Mouse (Mus musculus) leukemia stem cell, adult 10-12 weeks (primary cell): ENCODE data around the gene Pet100. TPM values are rescaled to one million over a fixed set of nuclear protein-coding genes. Genes with fewer than 3 reads are reported as not detected.

ENCODE experiments used
- polyA plus RNA-seq: library from polyadenylated mRNA; stranded (reverse); fragments of >175 nt; gene quantifications from 2 replicates; pipeline ENCODE4 v1.2.3, GENCODE M21; 2012; ENCODE audit warnings: low replicate concordance

Gene Pet100
- polyA plus RNA-seq: 10.9 and 50.5 TPM in 2 replicates

GRCm38 (mm10) chr8:3621199-3621970 lies at the start of gene Pet100, which contains the start of gene Xab2:
TSS of gene Pet100 (plus strand) at chr8:3621548.
TSS of gene Xab2 (minus strand) at chr8:3621316.

GRCm38 (mm10) chr8:3586993-3587390 lies 34.4 kb upstream of the Pet100 start, which contains the start of gene Camsap3:
TSS of gene Camsap3 (plus strand) at chr8:3587293.

GRCm38 (mm10) chr8:3625445-3625844 lies 4.1 kb downstream of the Pet100 start, which contains the start of gene Pcp2:
TSS of gene Pcp2 (minus strand) at chr8:3625545.

GRCm38 (mm10) chr8:3630647-3631477 lies 9.5 kb downstream of the Pet100 start, which contains the start of gene Stxbp2:
TSS of gene Stxbp2 (plus strand) at chr8:3630955.

GRCm38 (mm10) chr8:3655526-3655925 lies 34.2 kb downstream of the Pet100 start, which contains the start of gene Retn:
TSS of gene Retn (plus strand) at chr8:3655770.

GRCm38 (mm10) chr8:3665507-3665906 lies 44.2 kb downstream of the Pet100 start, which contains the start of gene Mcemp1:
TSS of gene Mcemp1 (plus strand) at chr8:3665754.

GRCm38 (mm10) chr8:3671980-3672491 lies 50.7 kb downstream of the Pet100 start, which contains the start of gene Fcor:
TSS of gene Fcor (minus strand) at chr8:3672362.

Other genes starting within 250 kb of the Pet100 start
- gene Arhgef18, start 228.5 kb upstream of the Pet100 start, polyA plus RNA-seq: 28.5 and 65.0 TPM in 2 replicates
- gene Pex11g, start 153.9 kb upstream of the Pet100 start, polyA plus RNA-seq: 0.23 and 0.54 TPM in 2 replicates
- not detected in 2 replicates for gene Tex45, start 150.7 kb upstream of the Pet100 start, polyA plus RNA-seq
- gene Zfp358, start 128.4 kb upstream of the Pet100 start, polyA plus RNA-seq: 3.4 and 6.5 TPM in 2 replicates
- gene Mcoln1, start 121.1 kb upstream of the Pet100 start, polyA plus RNA-seq: 78.2 and 241 TPM in 2 replicates
- 21.4 and 33.0 TPM in 2 replicates for gene Pnpla6, start 106.2 kb upstream of the Pet100 start, polyA plus RNA-seq
- gene C330021F23Rik, start 53.6 kb upstream of the Pet100 start, polyA plus RNA-seq: 0.19 TPM in 1 of 2 replicates, not detected in the other
- gene Camsap3, start 34.3 kb upstream of the Pet100 start, polyA plus RNA-seq: 0.42 and 0.58 TPM in 2 replicates
- gene Xab2, start 232 bp upstream of the Pet100 start, polyA plus RNA-seq: 27.6 and 38.9 TPM in 2 replicates
- not detected in 2 replicates for gene Pcp2, start 4.0 kb downstream of the Pet100 start, polyA plus RNA-seq
- gene Stxbp2, start 9.4 kb downstream of the Pet100 start, polyA plus RNA-seq: 95.4 and 315 TPM in 2 replicates
- not detected in 2 replicates for gene Retn, start 34.2 kb downstream of the Pet100 start, polyA plus RNA-seq
- gene Mcemp1, start 44.2 kb downstream of the Pet100 start, polyA plus RNA-seq: 0.11 and 0.24 TPM in 2 replicates
- not detected in 2 replicates for gene Fcor, start 50.8 kb downstream of the Pet100 start, polyA plus RNA-seq
- gene Trappc5, start 54.8 kb downstream of the Pet100 start, polyA plus RNA-seq: 10.8 and 16.4 TPM in 2 replicates
- 5.4 and 22.4 TPM in 2 replicates for gene Fcer2a, start 72.6 kb downstream of the Pet100 start, polyA plus RNA-seq
- 0.17 TPM in 1 of 2 replicates, not detected in the other for gene Clec4g, start 99.1 kb downstream of the Pet100 start, polyA plus RNA-seq
- gene Cd209a, start 127.4 kb downstream of the Pet100 start, polyA plus RNA-seq: 0.44 and 0.52 TPM in 2 replicates
- not detected in 2 replicates for gene Cd209e, start 232.8 kb downstream of the Pet100 start, polyA plus RNA-seq